Mouse (Mus musculus) heart, adult 2 months (tissue): ENCODE data around the gene Stxbp6. TPM values are rescaled to one million over a fixed set of nuclear protein-coding genes. Genes with fewer than 3 reads are reported as not detected.

Source experiments
- DNase-seq, 2 experiments: peaks; one replicate each; pipeline ENCODE4 v3.0.0; 2021
- H3K27ac ChIP-seq: fragments of 200-600 bp; 2 replicates; pipeline ENCODE4 v1.8.1; 2022
- H3K27me3 ChIP-seq: fragments of 200-500 bp; 2 replicates; pipeline ENCODE4 v1.6.1; 2012; ENCODE audit warnings: mild to moderate bottlenecking, low read length, inconsistent platforms, mixed read lengths; ENCODE audit not compliant: control insufficient read depth, insufficient read depth
- H3K36me3 ChIP-seq: fragments of 200-500 bp; 2 replicates; pipeline ENCODE4 v1.6.1; 2012; ENCODE audit warnings: low read length, inconsistent platforms; ENCODE audit not compliant: control insufficient read depth, insufficient read depth
- H3K4me1 ChIP-seq: fragments of 200-500 bp; 2 replicates; pipeline ENCODE4 v1.6.1; 2011; ENCODE audit warnings: low read length; ENCODE audit not compliant: control insufficient read depth, insufficient read depth
- H3K4me3 ChIP-seq: fragments of 200-600 bp; 2 replicates; pipeline ENCODE4 v1.8.1; 2022
- H3K79me2 ChIP-seq: fragments of 200-500 bp; replicated peaks from 2 replicates; pipeline ENCODE4 v1.6.1; 2012; ENCODE audit warnings: mild to moderate bottlenecking, inconsistent platforms, low read length, moderate library complexity, mixed read lengths; ENCODE audit not compliant: control insufficient read depth, insufficient read depth
- H3K9ac ChIP-seq: fragments of 200-500 bp; 2 replicates; pipeline ENCODE4 v1.6.1; 2012; ENCODE audit warnings: low read depth, mild to moderate bottlenecking, control low read depth, inconsistent platforms, low read length, mixed read lengths
- CTCF ChIP-seq: fragments of 200-600 bp; IDR thresholded peaks from 2 replicates; pipeline ENCODE4 v1.8.1; 2022; ENCODE audit warnings: antibody characterized with exemption, mild to moderate bottlenecking, moderate library complexity
- EP300 ChIP-seq: fragments of 200-500 bp; IDR thresholded peaks from 2 replicates; pipeline ENCODE4 v1.6.1; 2011; ENCODE audit warnings: low read depth, low read length, control low read depth; ENCODE audit not compliant: insufficient read depth
- POLR2A ChIP-seq: fragments of 200-500 bp; IDR thresholded peaks from 2 replicates; pipeline ENCODE4 v1.6.1; 2011; ENCODE audit warnings: mild to moderate bottlenecking, low read depth, low read length, control low read depth; ENCODE audit not compliant: insufficient read depth
- WGBS: fragments of 180-500 bp; shearing (Covaris S2); methylation state at CpG from one replicate; pipeline ENCODE4 v1.1.7; 2018; 5-methylcytosine and 5-hydroxymethylcytosine counted together
- intact Hi-C: fragments of 180-260 bp; cut with DNase I; formaldehyde crosslinking; loops from one replicate; pipeline ENCODE4 v1.15.1; 2025
- polyA plus RNA-seq: library from polyadenylated mRNA; depleted of rRNA; stranded (reverse); fragments of >200 nt; gene quantifications from 2 replicates; pipeline ENCODE4 v1.2.3, GENCODE M21; 2012
- total RNA-seq, 2 experiments: library from RNA; stranded (reverse); gene quantifications; 2 replicates each; pipeline ENCODE4 v1.2.3; 2021

The Stxbp6 gene
- total and polyA plus RNA-seq, 3 experiments = 5.1 to 9.2 (median 7.9) TPM

- WGBS = 87% methylated on average over 11 of the region's 11 CpGs
- Histone ChIP-seq H3K36me3 (peaks cover 16% of the 10 kb centered on the region), H3K4me3 (no peak overlapping the region), H3K27me3 (no peaks in the 10 kb centered on the region), H3K9ac (no peak overlapping the region), H3K27ac (0 out of 2 replicates have a peak overlapping the region, but pooled peaks have one; percentile 13), H3K4me1 (peaks cover 12% of the 10 kb centered on the region), H3K79me2 (no peaks in the 10 kb centered on the region)
- peak in 1 of 2 experiments; percentile 24 for DNase-seq
- intact Hi-C loops = loop anchor here (5.0 to 10.0 kb wide), 5 partner anchors 36 to 154 kb away; partner anchors contain the start of gene Stxbp6
- TF ChIP-seq CTCF (no peak), POLR2A (no peak), EP300 (no peak)
Measured at GRCm38 (mm10) chr12:45011436-45012089, 62.9 kb downstream of the Stxbp6 start.

GRCm38 (mm10) chr12:45011006-45011405 lies 63.5 kb downstream of the Stxbp6 start:
- Histone ChIP-seq H3K4me3 (no peak overlapping the region), H3K36me3 (peaks cover 16% of the 10 kb centered on the region), H3K4me1 (peaks cover 14% of the 10 kb centered on the region), H3K27ac (no peak overlapping the region), H3K27me3 (no peaks in the 10 kb centered on the region), H3K9ac (no peak overlapping the region), H3K79me2 (no peaks in the 10 kb centered on the region)
- DNase-seq = no peak
- no peak for TF ChIP-seq POLR2A
- no peak for TF ChIP-seq CTCF
- no peak for TF ChIP-seq EP300
- intact Hi-C loops = loop anchor here (5.0 to 10.0 kb wide), 5 partner anchors 36 to 154 kb away; partner anchors contain the start of gene Stxbp6

GRCm38 (mm10) chr12:45009984-45010611 lies 64.4 kb downstream of the Stxbp6 start:
- WGBS = 98% methylated on average over 2 of the region's 2 CpGs
- Histone ChIP-seq H3K4me1 (peaks cover 14% of the 10 kb centered on the region), H3K27ac (no peak overlapping the region), H3K27me3 (no peaks in the 10 kb centered on the region), H3K79me2 (no peaks in the 10 kb centered on the region), H3K36me3 (peaks cover 16% of the 10 kb centered on the region), H3K9ac (no peak overlapping the region), H3K4me3 (no peak overlapping the region)
- TF ChIP-seq POLR2A (no peak), CTCF (peak; percentile 28)
- DNase-seq = no peak
- intact Hi-C loops = loop anchor here (5.0 to 10.0 kb wide), 5 partner anchors 37 to 155 kb away; partner anchors contain the start of gene Stxbp6

- H3K4me1 ChIP-seq = peaks cover 6% of the 10 kb centered on the region
- no peak overlapping the region for H3K4me3 ChIP-seq
- H3K36me3 ChIP-seq = no peaks in the 10 kb centered on the region; the same call in 1 of the 2 replicates
- 36% methylated on average over 2 of the region's 2 CpGs for WGBS
- H3K9ac ChIP-seq = no peak overlapping the region
- intact Hi-C loops = no loop called here
- no peak overlapping the region for H3K27ac ChIP-seq
- H3K27me3 ChIP-seq = no peaks in the 10 kb centered on the region
- DNase-seq = no peak
- H3K79me2 ChIP-seq = no peaks in the 10 kb centered on the region
- TF ChIP-seq EP300 = no peak
- no peak for TF ChIP-seq POLR2A
- no peak for TF ChIP-seq CTCF
Measured at GRCm38 (mm10) chr12:45006569-45006968, 67.9 kb downstream of the Stxbp6 start.

- no peak for TF ChIP-seq POLR2A
- TF ChIP-seq CTCF = no peak
- no peak for TF ChIP-seq EP300
- Histone ChIP-seq H3K27me3 (no peaks in the 10 kb centered on the region), H3K4me3 (no peak overlapping the region), H3K27ac (no peak overlapping the region), H3K36me3 (no peaks in the 10 kb centered on the region; the same call in 1 of the 2 replicates), H3K4me1 (peaks cover 6% of the 10 kb centered on the region), H3K9ac (no peak overlapping the region), H3K79me2 (no peaks in the 10 kb centered on the region)
- 64% methylated on average over 4 of the region's 4 CpGs for WGBS
- intact Hi-C loops = no loop called here
- no peak for DNase-seq
Measured at GRCm38 (mm10) chr12:45006049-45006448, 68.5 kb downstream of the Stxbp6 start.

- peaks cover 5% of the 10 kb centered on the region for H3K4me1 ChIP-seq
- 25% methylated on average over 1 of the region's 1 CpGs for WGBS
- TF ChIP-seq EP300 (no peak), POLR2A (no peak), CTCF (no peak)
- H3K36me3 ChIP-seq = peaks cover 3% of the 10 kb centered on the region; the same call in 1 of the 2 replicates
- no peak overlapping the region for H3K9ac ChIP-seq
- no peak for DNase-seq
- no peak overlapping the region for H3K4me3 ChIP-seq
- H3K27ac ChIP-seq = no peak overlapping the region
- H3K79me2 ChIP-seq = no peaks in the 10 kb centered on the region
- intact Hi-C loops = no loop called here
- no peaks in the 10 kb centered on the region for H3K27me3 ChIP-seq
Measured at GRCm38 (mm10) chr12:45001996-45002395, 72.5 kb downstream of the Stxbp6 start.
